Mouse (Mus musculus): ENCODE data around the gene Arl6ip4. TPM values are rescaled to one million over a fixed set of nuclear protein-coding genes. Genes with fewer than 3 reads are reported as not detected.
A peak's percentile ranks its signal among the peaks of the same experiment; 100 is the strongest.

The Arl6ip4 gene
- polyA plus RNA-seq (2015; fragmentation: Nextera tagmentation; extraction: Ambion mirVana): 79.1 and 81.1 TPM in 2 replicates

DNA sequence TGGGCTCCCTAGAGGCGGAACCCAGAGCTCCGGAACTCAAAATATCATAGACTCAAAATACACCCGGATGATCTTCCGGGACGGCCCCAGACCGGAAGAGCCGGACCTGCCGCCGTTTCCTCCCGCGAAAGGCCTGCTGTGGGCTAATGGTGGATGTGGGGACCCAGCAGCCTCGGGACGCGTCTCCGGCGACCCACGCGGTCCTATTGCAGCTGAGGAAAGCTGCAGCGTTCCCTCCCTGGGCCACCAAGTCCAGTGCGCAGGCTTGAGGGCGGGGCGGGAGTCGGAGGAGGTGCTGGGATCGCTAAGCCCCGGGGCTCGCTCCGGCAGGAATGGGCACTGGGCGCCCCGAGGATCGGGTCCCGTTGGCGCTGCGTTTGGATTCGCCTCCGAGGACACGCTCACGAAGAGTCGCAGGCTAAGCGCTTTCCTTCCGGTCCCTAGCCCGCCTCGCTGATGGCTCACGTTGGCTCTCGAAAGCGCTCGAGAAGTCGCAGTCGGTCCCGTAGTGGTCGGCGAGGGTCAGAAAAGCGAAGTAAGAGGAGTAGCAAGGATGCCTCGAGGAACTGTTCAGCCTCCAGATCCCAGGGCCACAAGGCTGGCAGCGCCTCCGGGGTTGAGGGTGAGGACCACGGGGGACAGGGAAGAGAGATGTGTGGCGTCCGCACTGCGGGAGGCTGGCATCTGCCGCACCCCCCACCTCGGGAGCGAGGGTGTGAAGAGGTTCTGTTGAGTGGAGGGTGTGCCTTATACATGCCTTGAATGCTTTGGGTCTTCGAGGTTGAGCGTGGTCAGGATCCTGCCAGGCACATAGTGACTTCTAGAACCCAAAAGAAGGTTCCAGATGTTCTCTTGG is at the start of gene Arl6ip4:
Arl6ip4 (plus strand) TSS at position 100 of the 856 bp plus-strand sequence.
- Histone ChIP-seq H3K9ac (peak within 1 kb of the TSS; percentile 88), H3K4me3 (peak within 1 kb of the TSS; percentile 69), H3K9me3 (no peaks in the 10 kb centered on the region), H3K4me1 (replicated peaks) (peaks cover 59% of the 10 kb centered on the region), H3K4me2 (peak within 1 kb of the TSS; percentile 96), H3K36me3 (peaks cover 46% of the 10 kb centered on the region), H3K27ac (replicated peaks) (peak within 1 kb of the TSS; percentile 86), H3K27me3 (no peaks in the 10 kb centered on the region)
- WGBS: 2% methylated on average over 64 of the region's 64 CpGs
- peak; percentile 2; the same call in 1 of the 2 replicates for ATAC-seq (ENCODE audit: low read depth)

DNA sequence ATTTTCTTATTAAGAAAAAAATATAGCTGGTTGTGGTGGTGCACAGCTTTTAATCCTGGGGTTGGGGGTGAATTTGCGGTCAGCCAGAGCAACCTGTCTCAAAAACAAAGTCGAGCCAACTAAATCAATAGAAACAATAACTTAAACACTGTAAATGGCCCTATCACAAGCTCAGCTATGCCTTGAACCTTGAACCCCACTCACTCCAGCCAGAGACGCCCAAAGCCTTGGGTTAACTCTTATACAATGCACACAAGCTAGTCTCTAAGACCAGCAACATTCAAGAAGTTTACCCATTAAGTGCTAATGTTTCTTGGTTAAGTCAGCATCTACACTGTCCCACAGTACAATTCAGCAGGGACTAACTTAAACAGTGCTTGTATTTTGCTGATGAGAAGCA is 46.2 kb upstream of the Arl6ip4 start:
- Histone ChIP-seq H3K9me3 (no peaks in the 10 kb centered on the region), H3K4me2 (no peak overlapping the region), H3K36me3 (0 out of 2 replicates have a peak, but pooled peaks cover 6% of the 10 kb centered on the region), H3K27ac (replicated peaks) (no peak overlapping the region), H3K27me3 (no peaks in the 10 kb centered on the region), H3K4me3 (no peak overlapping the region), H3K9ac (no peak overlapping the region), H3K4me1 (replicated peaks) (peaks cover 11% of the 10 kb centered on the region)
- WGBS: 80% methylated on average over 3 of the region's 3 CpGs
- ATAC-seq (ENCODE audit: low read depth): no peak

DNA sequence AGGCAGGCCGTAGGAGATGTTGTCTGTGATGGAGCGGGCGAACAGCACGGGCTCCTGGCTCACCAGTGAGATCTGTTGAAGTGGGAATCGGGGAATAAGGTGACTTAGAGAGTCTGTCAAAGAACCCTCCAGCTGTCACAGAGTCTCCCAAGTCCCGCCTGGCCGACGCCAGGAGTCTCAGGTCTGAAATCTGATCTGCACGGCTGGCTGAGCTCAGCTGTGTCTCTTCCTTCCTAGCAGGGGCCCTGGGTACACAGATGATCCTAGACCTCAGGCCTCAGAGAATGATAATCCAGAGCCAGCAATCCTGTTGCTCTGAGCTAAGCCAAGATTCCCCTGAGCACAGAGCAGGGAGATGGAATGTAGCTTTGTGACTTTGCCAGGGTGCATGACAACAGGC is 42.2 kb upstream of the Arl6ip4 start:
- no peak overlapping the region for H3K27ac ChIP-seq (replicated peaks)
- H3K36me3 ChIP-seq: no peaks in the 10 kb centered on the region
- H3K27me3 ChIP-seq: peaks cover 3% of the 10 kb centered on the region; the same call in 1 of the 2 replicates
- no peak overlapping the region for H3K9ac ChIP-seq
- H3K9me3 ChIP-seq: no peaks in the 10 kb centered on the region
- WGBS: 63% methylated on average over 9 of the region's 9 CpGs
- H3K4me3 ChIP-seq: no peak overlapping the region
- peaks cover 32% of the 10 kb centered on the region for H3K4me1 ChIP-seq (replicated peaks)
- ATAC-seq (ENCODE audit: low read depth): no peak
- H3K4me2 ChIP-seq: no peak overlapping the region

DNA sequence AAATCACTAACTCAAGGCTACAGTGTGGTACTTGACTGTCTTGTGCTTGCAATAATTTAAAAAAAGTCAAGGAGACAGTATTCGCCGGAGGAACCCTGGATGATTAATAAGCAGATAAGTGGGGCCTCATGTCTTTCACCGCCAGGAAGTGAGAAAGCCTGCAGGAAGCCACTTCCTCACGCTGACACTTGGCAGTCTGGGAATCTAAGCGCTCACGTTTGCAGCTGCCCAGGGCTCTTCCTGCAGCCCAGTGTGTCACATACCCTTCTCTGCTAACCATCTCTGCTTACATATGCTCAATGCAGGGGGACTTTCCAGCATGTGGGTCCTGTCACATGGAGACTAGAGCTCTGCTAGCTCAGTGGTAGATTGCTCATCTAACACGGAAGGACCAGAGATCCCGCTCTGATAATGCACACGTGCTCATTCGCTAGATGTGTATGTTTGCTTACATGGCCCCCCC is 41.0 kb upstream of the Arl6ip4 start:
- H3K36me3 ChIP-seq: no peaks in the 10 kb centered on the region
- no peak for ATAC-seq (ENCODE audit: low read depth)
- no peak overlapping the region for H3K9ac ChIP-seq
- H3K27me3 ChIP-seq: peaks cover 3% of the 10 kb centered on the region; the same call in 1 of the 2 replicates
- WGBS: 67% methylated on average over 10 of the region's 10 CpGs
- H3K4me3 ChIP-seq: no peak overlapping the region
- no peaks in the 10 kb centered on the region for H3K9me3 ChIP-seq
- no peak overlapping the region for H3K27ac ChIP-seq (replicated peaks)
- no peak overlapping the region for H3K4me2 ChIP-seq
- peaks cover 43% of the 10 kb centered on the region for H3K4me1 ChIP-seq (replicated peaks)

- 73% methylated on average over 9 of the region's 9 CpGs for WGBS
- Histone ChIP-seq H3K4me1 (replicated peaks) (peaks cover 47% of the 10 kb centered on the region), H3K4me3 (no peak overlapping the region), H3K9ac (no peak overlapping the region), H3K27me3 (peaks cover 3% of the 10 kb centered on the region; the same call in 1 of the 2 replicates), H3K9me3 (no peaks in the 10 kb centered on the region), H3K27ac (replicated peaks) (no peak overlapping the region), H3K4me2 (no peak overlapping the region), H3K36me3 (no peaks in the 10 kb centered on the region)
- no peak for ATAC-seq (ENCODE audit: low read depth)
Observed at GRCm38 (mm10) chr5:124075716-124076115, 40.2 kb upstream of the Arl6ip4 start.

DNA sequence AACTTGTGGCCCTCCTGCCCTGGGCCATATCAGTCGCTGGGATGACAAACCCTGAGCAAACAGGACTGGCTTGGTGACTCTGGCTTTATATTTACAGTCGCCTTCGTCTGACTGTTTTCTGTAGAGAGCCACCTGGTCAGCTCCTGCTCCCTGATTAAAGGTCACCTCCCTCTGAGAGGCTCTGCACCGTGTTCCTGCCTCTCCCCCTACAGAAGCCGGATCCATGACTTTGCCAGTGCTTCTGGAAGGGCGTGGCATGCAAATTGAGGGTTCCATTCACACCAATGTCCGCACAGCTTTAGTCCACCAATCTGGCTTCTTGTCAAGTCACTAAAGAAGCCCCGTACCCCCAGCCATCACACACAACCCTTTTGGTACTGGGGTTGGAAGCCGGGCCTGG is 39.3 kb upstream of the Arl6ip4 start:
- no peak overlapping the region for H3K4me3 ChIP-seq
- peaks cover 3% of the 10 kb centered on the region; the same call in 1 of the 2 replicates for H3K27me3 ChIP-seq
- peaks cover 47% of the 10 kb centered on the region for H3K4me1 ChIP-seq (replicated peaks)
- H3K9me3 ChIP-seq: no peaks in the 10 kb centered on the region
- no peak overlapping the region for H3K27ac ChIP-seq (replicated peaks)
- 54% methylated on average over 9 of the region's 9 CpGs for WGBS
- H3K36me3 ChIP-seq: no peaks in the 10 kb centered on the region
- H3K9ac ChIP-seq: no peak overlapping the region
- H3K4me2 ChIP-seq: no peak overlapping the region
- no peak for ATAC-seq (ENCODE audit: low read depth)

DNA sequence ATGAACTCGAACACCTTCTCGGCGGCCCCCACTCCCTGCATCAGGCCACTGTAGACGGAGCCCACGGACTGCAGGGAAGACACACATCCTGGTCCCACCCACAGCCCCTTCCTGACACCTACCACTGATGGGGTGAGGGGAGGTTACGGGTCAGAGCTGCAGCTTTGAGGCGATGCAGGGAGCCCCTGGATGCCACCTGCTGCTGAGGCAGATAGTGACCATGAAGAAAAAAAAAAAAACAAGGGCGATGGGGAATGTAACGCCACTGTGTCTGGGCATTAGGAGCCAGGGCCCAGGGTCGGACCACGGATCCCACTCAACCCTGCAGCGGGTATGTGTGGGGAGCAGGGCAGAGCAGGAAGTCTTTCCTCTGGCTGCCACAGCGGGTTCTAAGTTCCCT is 38.6 kb upstream of the Arl6ip4 start:
- H3K36me3 ChIP-seq: no peaks in the 10 kb centered on the region
- no peak overlapping the region for H3K9ac ChIP-seq
- no peak overlapping the region for H3K27ac ChIP-seq (replicated peaks)
- ATAC-seq (ENCODE audit: low read depth): no peak
- H3K4me1 ChIP-seq (replicated peaks): peaks cover 42% of the 10 kb centered on the region
- no peak overlapping the region for H3K4me3 ChIP-seq
- no peaks in the 10 kb centered on the region for H3K9me3 ChIP-seq
- WGBS: 84% methylated on average over 13 of the region's 13 CpGs
- H3K4me2 ChIP-seq: no peak overlapping the region
- peaks cover 3% of the 10 kb centered on the region; the same call in 1 of the 2 replicates for H3K27me3 ChIP-seq

- Histone ChIP-seq H3K9ac (no peak overlapping the region), H3K36me3 (no peaks in the 10 kb centered on the region), H3K4me3 (no peak overlapping the region), H3K27me3 (peaks cover 3% of the 10 kb centered on the region; the same call in 1 of the 2 replicates), H3K4me1 (replicated peaks) (peaks cover 42% of the 10 kb centered on the region), H3K27ac (replicated peaks) (peak overlapping the region; percentile 80; the same call in 1 of the 2 replicates), H3K4me2 (no peak overlapping the region), H3K9me3 (no peaks in the 10 kb centered on the region)
- no peak for ATAC-seq (ENCODE audit: low read depth)
- WGBS: 64% methylated on average over 6 of the region's 6 CpGs
Observed at GRCm38 (mm10) chr5:124077856-124078460, 37.9 kb upstream of the Arl6ip4 start.

- H3K4me2 ChIP-seq: no peak overlapping the region
- 56% methylated on average over 9 of the region's 9 CpGs for WGBS
- H3K27me3 ChIP-seq: peaks cover 3% of the 10 kb centered on the region; the same call in 1 of the 2 replicates
- H3K36me3 ChIP-seq: no peaks in the 10 kb centered on the region
- no peak overlapping the region for H3K4me3 ChIP-seq
- ATAC-seq (ENCODE audit: low read depth): peak; percentile 89
- peaks cover 36% of the 10 kb centered on the region for H3K4me1 ChIP-seq (replicated peaks)
- no peaks in the 10 kb centered on the region for H3K9me3 ChIP-seq
- no peak overlapping the region for H3K9ac ChIP-seq
- peak overlapping the region; percentile 80 for H3K27ac ChIP-seq (replicated peaks)
Observed at GRCm38 (mm10) chr5:124078794-124079416, 37.0 kb upstream of the Arl6ip4 start.

DNA sequence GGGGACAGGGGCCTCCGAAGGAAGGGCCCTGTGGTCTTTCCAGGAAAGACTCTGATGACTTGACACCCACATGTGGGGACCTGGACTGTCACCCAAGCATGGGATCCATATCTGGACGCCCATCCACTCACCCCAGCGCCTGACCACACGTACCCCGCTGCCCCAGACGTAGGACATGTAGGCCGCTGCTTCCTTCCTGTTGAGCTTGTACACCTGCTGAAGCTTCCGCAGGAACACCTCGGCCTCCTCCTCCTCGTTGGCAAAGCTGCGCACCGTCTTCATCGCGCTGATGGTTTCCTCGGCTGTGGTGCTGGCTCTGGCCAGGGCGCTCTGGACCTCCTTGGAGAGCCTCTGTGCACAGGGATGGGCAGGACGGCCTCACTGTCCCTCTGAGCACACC is 36.0 kb upstream of the Arl6ip4 start:
- no peak overlapping the region for H3K4me3 ChIP-seq
- no peak for ATAC-seq (ENCODE audit: low read depth)
- 94% methylated on average over 17 of the region's 17 CpGs for WGBS
- no peak overlapping the region; the same call in 1 of the 2 replicates for H3K9ac ChIP-seq
- H3K27ac ChIP-seq (replicated peaks): no peak overlapping the region
- H3K9me3 ChIP-seq: no peaks in the 10 kb centered on the region
- peaks cover 39% of the 10 kb centered on the region for H3K4me1 ChIP-seq (replicated peaks)
- H3K4me2 ChIP-seq: no peak overlapping the region
- peaks cover 3% of the 10 kb centered on the region; the same call in 1 of the 2 replicates for H3K27me3 ChIP-seq
- H3K36me3 ChIP-seq: no peaks in the 10 kb centered on the region

- H3K9ac ChIP-seq: no peak overlapping the region
- no peaks in the 10 kb centered on the region for H3K9me3 ChIP-seq
- H3K27me3 ChIP-seq: peaks cover 8% of the 10 kb centered on the region; the same call in 1 of the 2 replicates
- WGBS: 92% methylated on average over 10 of the region's 10 CpGs
- peaks cover 33% of the 10 kb centered on the region for H3K4me1 ChIP-seq (replicated peaks)
- H3K36me3 ChIP-seq: no peaks in the 10 kb centered on the region
- no peak overlapping the region for H3K27ac ChIP-seq (replicated peaks)
- ATAC-seq (ENCODE audit: low read depth): no peak
- H3K4me2 ChIP-seq: no peak overlapping the region
- no peak overlapping the region for H3K4me3 ChIP-seq
Observed at GRCm38 (mm10) chr5:124082447-124082846, 33.4 kb upstream of the Arl6ip4 start.
